Mouse (Mus musculus) kidney, embryonic 16.5 days (tissue): Measurements from ENCODE around the gene Nln. TPM values are rescaled to one million over a fixed set of nuclear protein-coding genes. Genes with fewer than 3 reads are reported as not detected.

Experiments used
- ATAC-seq: fragments of 200-750 bp; cut with Nextera tagmentation; 2 replicates; pipeline ENCODE4 v1.8.0; 2017; ENCODE audit warnings: moderate TSS enrichment; ENCODE audit not compliant: low FRiP score, low TSS enrichment
- H3K27ac ChIP-seq: fragments of 300-500 bp; sonication (generic); 2 replicates; pipeline ENCODE4 v1.5.1; 2014; ENCODE audit warnings: low read length
- H3K27me3 ChIP-seq: fragments of 300-500 bp; sonication (generic); 2 replicates; pipeline ENCODE4 v1.6.1; 2014; ENCODE audit warnings: low read length, control low read depth, mixed read lengths; ENCODE audit not compliant: insufficient read depth
- H3K36me3 ChIP-seq: fragments of 300-500 bp; sonication (generic); 2 replicates; pipeline ENCODE4 v1.6.1; 2014; ENCODE audit warnings: low read length, control low read depth, mixed read lengths; ENCODE audit not compliant: insufficient read depth
- H3K4me1 ChIP-seq: fragments of 300-500 bp; sonication (generic); 2 replicates; pipeline ENCODE4 v1.6.1; 2014; ENCODE audit warnings: low read length, control low read depth, mixed read lengths; ENCODE audit not compliant: insufficient read depth
- H3K4me2 ChIP-seq: fragments of 300-500 bp; sonication (generic); replicated peaks from 2 replicates; pipeline ENCODE4 v1.6.1; 2014; ENCODE audit warnings: low read depth, low read length
- H3K4me3 ChIP-seq: fragments of 300-500 bp; sonication (generic); 2 replicates; pipeline ENCODE4 v1.5.1; 2014; ENCODE audit warnings: mild to moderate bottlenecking, low read length
- H3K9ac ChIP-seq: fragments of 300-500 bp; sonication (generic); replicated peaks from 2 replicates; pipeline ENCODE4 v1.6.1; 2014; ENCODE audit warnings: low read length
- H3K9me3 ChIP-seq: fragments of 300-500 bp; sonication (generic); 2 replicates; pipeline ENCODE4 v1.6.1; 2016; ENCODE audit warnings: low read length, control low read depth
- WGBS: fragments of 180-500 bp; shearing (Covaris S2); extraction: QIAGEN DNeasy Blood & Tissue Kit; methylation state at CpG from one replicate; pipeline ENCODE4 v1.1.7; 2014; 5-methylcytosine and 5-hydroxymethylcytosine counted together
- polyA plus RNA-seq: library from polyadenylated mRNA; unstranded; fragments of >200 nt; fragmentation: Nextera tagmentation; extraction: Ambion mirVana; gene quantifications from 2 replicates; pipeline ENCODE4 v1.2.1, GENCODE M21; 2015

Nln gene
- polyA plus RNA-seq, 1 experiment from 2014 or later, result 20.5 TPM

- Histone ChIP-seq H3K9me3 (no peaks in the 10 kb centered on the region), H3K4me3 (no peak overlapping the region), H3K4me2 (no peak overlapping the region), H3K36me3 (no peaks in the 10 kb centered on the region), H3K9ac (no peak overlapping the region), H3K27me3 (no peaks in the 10 kb centered on the region), H3K27ac (no peak overlapping the region), H3K4me1 (no peaks in the 10 kb centered on the region)
- no peak for ATAC-seq
- 91% methylated on average over 9 of the region's 9 CpGs for WGBS
Measured at GRCm38 (mm10) chr13:104058761-104059160, 50.7 kb downstream of the Nln start.

GRCm38 (mm10) chr13:104052271-104052753, 57.1 kb downstream of the Nln start:
- Histone ChIP-seq H3K36me3 (0 out of 2 replicates have a peak, but pooled peaks cover 7% of the 10 kb centered on the region), H3K27me3 (no peaks in the 10 kb centered on the region), H3K27ac (no peak overlapping the region), H3K4me2 (no peak overlapping the region), H3K9ac (no peak overlapping the region), H3K9me3 (no peaks in the 10 kb centered on the region), H3K4me1 (no peaks in the 10 kb centered on the region), H3K4me3 (no peak overlapping the region)
- WGBS, result 59% methylated on average over 9 of the region's 9 CpGs
- no peak for ATAC-seq

DNA sequence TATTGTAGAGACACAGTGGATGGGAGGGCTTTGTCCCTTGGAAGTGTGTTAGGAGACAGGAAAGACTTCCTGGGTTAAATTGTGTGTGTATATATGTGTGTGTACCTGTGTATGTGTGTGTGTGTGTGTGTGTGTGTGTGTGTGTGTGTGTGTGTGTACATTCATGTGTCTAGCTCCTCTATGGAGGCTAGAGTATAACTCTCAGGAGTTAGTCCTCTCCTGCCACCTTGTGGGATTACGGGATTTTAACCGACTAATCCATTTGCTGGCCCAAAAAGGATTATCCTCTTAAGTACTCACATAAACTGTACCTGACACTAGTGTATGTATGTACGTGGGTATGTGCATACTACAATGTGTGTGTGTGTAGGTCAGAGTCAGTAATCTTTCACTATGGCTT, 60.6 kb downstream of the Nln start:
- peak; percentile 66 for ATAC-seq
- WGBS, result 65% methylated on average over 3 of the region's 3 CpGs
- H3K36me3 ChIP-seq, result 0 out of 2 replicates have a peak, but pooled peaks cover 7% of the 10 kb centered on the region
- no peak overlapping the region for H3K4me2 ChIP-seq
- no peak overlapping the region for H3K9ac ChIP-seq
- no peaks in the 10 kb centered on the region for H3K27me3 ChIP-seq
- H3K27ac ChIP-seq, result no peak overlapping the region
- no peaks in the 10 kb centered on the region for H3K4me1 ChIP-seq
- no peak overlapping the region for H3K4me3 ChIP-seq
- H3K9me3 ChIP-seq, result no peaks in the 10 kb centered on the region

DNA sequence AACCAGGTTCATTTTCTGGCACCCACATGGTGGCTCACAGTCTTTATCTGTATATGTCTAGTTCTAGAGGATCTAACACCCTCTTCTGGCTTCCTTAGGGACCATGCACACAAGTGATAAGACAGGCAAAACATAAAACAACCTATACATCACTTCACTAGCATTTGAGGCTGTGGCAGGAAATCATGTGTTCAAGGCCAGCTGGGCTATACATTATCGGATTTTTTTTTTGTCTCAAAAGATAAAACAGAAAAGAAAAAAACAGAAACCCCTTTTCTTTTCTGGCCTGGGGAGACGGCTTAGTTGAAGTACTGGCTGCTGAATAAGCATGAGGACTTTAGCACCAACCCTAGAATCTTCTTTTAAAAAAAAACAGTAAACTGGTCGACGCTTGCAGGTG, 64.3 kb downstream of the Nln start:
- H3K9ac ChIP-seq, result no peak overlapping the region
- no peak overlapping the region for H3K4me2 ChIP-seq
- no peaks in the 10 kb centered on the region for H3K27me3 ChIP-seq
- H3K4me1 ChIP-seq, result peaks cover 4% of the 10 kb centered on the region; the same call in 1 of the 2 replicates
- no peak for ATAC-seq
- H3K4me3 ChIP-seq, result no peak overlapping the region
- H3K36me3 ChIP-seq, result 0 out of 2 replicates have a peak, but pooled peaks cover under 1% of the 10 kb centered on the region
- no peak overlapping the region for H3K27ac ChIP-seq
- H3K9me3 ChIP-seq, result no peaks in the 10 kb centered on the region
- WGBS, result 79% methylated on average over 4 of the region's 4 CpGs

GRCm38 (mm10) chr13:104044332-104044731, 65.1 kb downstream of the Nln start:
- ATAC-seq, result no peak
- no peaks in the 10 kb centered on the region for H3K9me3 ChIP-seq
- H3K4me3 ChIP-seq, result no peak overlapping the region
- H3K4me2 ChIP-seq, result no peak overlapping the region
- WGBS, result 65% methylated on average over 4 of the region's 4 CpGs
- no peaks in the 10 kb centered on the region for H3K36me3 ChIP-seq
- H3K27ac ChIP-seq, result no peak overlapping the region
- H3K27me3 ChIP-seq, result no peaks in the 10 kb centered on the region
- no peak overlapping the region for H3K9ac ChIP-seq
- H3K4me1 ChIP-seq, result peaks cover 4% of the 10 kb centered on the region; the same call in 1 of the 2 replicates

DNA sequence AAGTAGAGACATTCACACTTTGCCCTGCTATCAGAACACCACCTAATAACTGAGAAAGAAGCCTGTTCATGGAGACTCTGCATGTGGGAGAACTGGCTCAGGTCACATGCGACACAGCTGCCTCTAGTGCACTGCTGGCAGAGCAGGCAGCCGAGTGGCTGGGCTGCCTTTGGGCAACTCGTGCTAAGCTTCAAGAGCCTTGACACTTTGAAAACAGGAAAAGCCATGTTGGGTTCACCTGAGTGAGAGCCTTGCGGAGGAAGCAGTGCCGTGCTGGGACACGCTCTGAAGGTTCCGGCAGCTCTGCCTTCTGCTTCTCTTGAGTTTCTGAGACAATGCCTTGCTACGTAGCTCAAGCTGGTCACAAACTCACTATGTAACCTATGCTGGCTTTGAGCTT, 66.7 kb downstream of the Nln start:
- no peaks in the 10 kb centered on the region for H3K27me3 ChIP-seq
- no peak overlapping the region for H3K9ac ChIP-seq
- H3K4me2 ChIP-seq, result no peak overlapping the region
- no peaks in the 10 kb centered on the region for H3K9me3 ChIP-seq
- no peak for ATAC-seq
- 75% methylated on average over 8 of the region's 8 CpGs for WGBS
- H3K4me1 ChIP-seq, result peaks cover 16% of the 10 kb centered on the region
- no peaks in the 10 kb centered on the region for H3K36me3 ChIP-seq
- H3K4me3 ChIP-seq, result no peak overlapping the region
- H3K27ac ChIP-seq, result no peak overlapping the region

- Histone ChIP-seq H3K4me2 (no peak overlapping the region), H3K4me1 (peaks cover 29% of the 10 kb centered on the region), H3K9ac (no peak overlapping the region), H3K27ac (no peak overlapping the region), H3K9me3 (no peaks in the 10 kb centered on the region), H3K36me3 (no peaks in the 10 kb centered on the region), H3K4me3 (no peak overlapping the region), H3K27me3 (no peaks in the 10 kb centered on the region)
- 78% methylated on average over 7 of the region's 7 CpGs for WGBS
- no peak for ATAC-seq
Measured at GRCm38 (mm10) chr13:104041481-104041880, 67.9 kb downstream of the Nln start.

GRCm38 (mm10) chr13:104040950-104041349, 68.5 kb downstream of the Nln start:
- 55% methylated on average over 4 of the region's 4 CpGs for WGBS
- Histone ChIP-seq H3K9ac (no peak overlapping the region), H3K27me3 (no peaks in the 10 kb centered on the region), H3K36me3 (no peaks in the 10 kb centered on the region), H3K9me3 (no peaks in the 10 kb centered on the region), H3K4me1 (peaks cover 34% of the 10 kb centered on the region), H3K4me2 (no peak overlapping the region), H3K4me3 (no peak overlapping the region), H3K27ac (no peak overlapping the region)
- no peak for ATAC-seq

- 83% methylated on average over 4 of the region's 4 CpGs for WGBS
- Histone ChIP-seq H3K27ac (no peak overlapping the region), H3K4me1 (peaks cover 42% of the 10 kb centered on the region), H3K9me3 (no peaks in the 10 kb centered on the region), H3K27me3 (no peaks in the 10 kb centered on the region), H3K4me2 (no peak overlapping the region), H3K36me3 (no peaks in the 10 kb centered on the region), H3K4me3 (no peak overlapping the region), H3K9ac (no peak overlapping the region)
- no peak for ATAC-seq
Measured at GRCm38 (mm10) chr13:104039861-104040260, 69.6 kb downstream of the Nln start.

GRCm38 (mm10) chr13:104038891-104039290, 70.5 kb downstream of the Nln start:
- Histone ChIP-seq H3K9me3 (no peaks in the 10 kb centered on the region), H3K4me2 (no peak overlapping the region), H3K36me3 (no peaks in the 10 kb centered on the region), H3K4me1 (peaks cover 49% of the 10 kb centered on the region), H3K27ac (no peak overlapping the region), H3K27me3 (no peaks in the 10 kb centered on the region), H3K4me3 (no peak overlapping the region), H3K9ac (no peak overlapping the region)
- 86% methylated on average over 7 of the region's 7 CpGs for WGBS
- no peak for ATAC-seq
